8 mouse cellular contexts compared by ENCODE assay signal in genomic region chr2:153483118-153483983, GRCm38 (mm10). TPM values are rescaled to one million over a fixed set of nuclear protein-coding genes. Genes with fewer than 3 reads are reported as not detected.
DNase-seq lines count a peak whose midpoint lies in the region; ATAC-seq and TF ChIP-seq lines count a peak whose summit lies in the region.

No protein-coding gene starts in this region.

- H3K9ac ChIP-seq in ES-E14 (ENCODE audit: insufficient read depth, low read depth, low read length, poor library complexity, severe bottlenecking), result peak overlapping the region; percentile 60; the same call in 1 of the 2 replicates
- H3K9ac ChIP-seq in heart, postnatal 0 days (replicated peaks; ENCODE audit: low read depth, low read length), result no peak overlapping the region

- TF ChIP-seq CTCF in Patski (IDR thresholded peaks at IDR 0.05), result no peak
- no peak for TF ChIP-seq CTCF in heart, postnatal 0 days (IDR thresholded peaks at IDR 0.05; ENCODE audit: low read depth)

- CTCF ChIA-PET in Patski (lab: Charles Lee), result interaction anchor here (1.0 to 3.2 kb wide), 7 partner anchors 13 to 103 kb away, joined by 3 to 13 read pairs (median 4); no protein-coding TSS in a partner anchor

- TF ChIP-seq EP300 in heart, postnatal 0 days (IDR thresholded peaks at IDR 0.05; ENCODE audit: low read depth), result no peak

- H3K27ac ChIP-seq in ES-E14 (ENCODE audit: insufficient read depth, low read depth, low read length, poor library complexity, severe bottlenecking), result no peak overlapping the region
- H3K27ac ChIP-seq in heart, postnatal 0 days (ENCODE audit: low read depth), result no peak overlapping the region

- H3K36me3 ChIP-seq in ES-E14 (ENCODE audit: control insufficient read depth, insufficient read depth, low read length, poor library complexity, severe bottlenecking), result no peaks in the 10 kb centered on the region
- H3K36me3 ChIP-seq in heart, postnatal 0 days (replicated peaks; ENCODE audit: control insufficient read depth, insufficient read depth, low read length), result no peaks in the 10 kb centered on the region

- DNase-seq in ES-E14 (ENCODE audit: low read depth, low spot score) (no peak), Patski (ENCODE audit: low read depth, low spot score) (peak; percentile 67)
- peak; percentile 72 for DNase-seq in embryo, embryonic 11 days
- peak; percentile 28 for DNase-seq in heart, postnatal 0 days (ENCODE audit: low spot score)
- DNase-seq in kidney, postnatal 36 days, result peak; percentile 77 to 89
- DNase-seq in lung, postnatal 14 days, result peak; percentile 42
- DNase-seq in right cerebral cortex, postnatal 10 days (ENCODE audit: low spot score in 2 of 2), result peak; percentile 84
- no peak for DNase-seq in yolk sac, embryonic 10.5 days (ENCODE audit: low spot score)

- peak; percentile 58 for ATAC-seq in Patski
- ATAC-seq in heart, postnatal 0 days (ENCODE audit: insufficient read depth, low read depth), result no peak

- H3K9me3 ChIP-seq in ES-E14 (ENCODE audit: control insufficient read depth, insufficient read depth, low read depth, low read length), result no peaks in the 10 kb centered on the region
- H3K9me3 ChIP-seq in heart, postnatal 0 days (replicated peaks; ENCODE audit: control insufficient read depth, low read length), result no peaks in the 10 kb centered on the region

- peak overlapping the region; percentile 39 for H3K4me2 ChIP-seq in heart, postnatal 0 days (ENCODE audit: low read depth, low read length)

- POLR2A ChIA-PET in Patski (lab: Charles Lee), result no interaction called here

- in situ Hi-C loops in ES-E14 (cut with MboI; ENCODE audit: low sequenced_read_pairs in 2 of 2, unreplicated experiment in 2 of 2) (loop anchor here (10.0 to 25.0 kb wide), 2 partner anchors 101 to 104 kb away; no protein-coding TSS in a partner anchor), Patski (cut with MboI; ENCODE audit: low pct_unique_long_range_greater_than_20kb) (loop anchor here (5.0 kb wide), 2 partner anchors 49 to 104 kb away; no protein-coding TSS in a partner anchor)

- 11% methylated on average over 20 of the region's 20 CpGs for WGBS in heart, postnatal 0 days

- no peaks in the 10 kb centered on the region for H3K27me3 ChIP-seq in Patski
- no peaks in the 10 kb centered on the region for H3K27me3 ChIP-seq in heart, postnatal 0 days (ENCODE audit: control insufficient read depth, insufficient read depth, low read length)

- peak overlapping the region; percentile 30 to 54; a peak in 2 of 4 replicates for H3K4me3 ChIP-seq in ES-E14 (ENCODE audit: insufficient read depth in 1 of 2, low read depth in 1 of 2, low read length in 2 of 2, poor library complexity in 1 of 2, severe bottlenecking in 1 of 2)
- no peak overlapping the region for H3K4me3 ChIP-seq in heart, postnatal 0 days (ENCODE audit: low read depth, low read length)

- peaks cover 0 to 4% of the 10 kb centered on the region in 2 experiments; a peak in 2 of 4 replicates for H3K4me1 ChIP-seq in ES-E14 (ENCODE audit: control insufficient read depth in 2 of 2, insufficient read depth in 2 of 2, low read length in 2 of 2, poor library complexity in 1 of 2)
- H3K4me1 ChIP-seq in heart, postnatal 0 days (ENCODE audit: control insufficient read depth, insufficient read depth), result no peaks in the 10 kb centered on the region

TF ChIP-seq in ES-E14, 5 proteins besides CTCF, POLR2A, EP300 and RAD21:
- TF ChIP-seq ZNF384 (IDR thresholded peaks at IDR 0.05; ENCODE audit: low read depth, low read length) (no peak), CHD2 (IDR thresholded peaks at IDR 0.05; ENCODE audit: low read depth, low read length) (no peak), ZC3H11A (IDR thresholded peaks at IDR 0.05; ENCODE audit: borderline replicate concordance, low read depth, low read length) (no peak), MAFK (IDR thresholded peaks at IDR 0.05; ENCODE audit: insufficient read depth, low read depth, low read length) (no peak), HCFC1 (IDR thresholded peaks at IDR 0.05; ENCODE audit: borderline replicate concordance, insufficient read depth, low read length) (no peak)

RNA-seq across cellular contexts. Expression of gene 4930404H24Rik, which starts 9.2 kb away (rescaled TPM):
- not detected in 2 replicates for total RNA-seq in ES-E14 (2012; rRNA removed)
- polyA plus RNA-seq in Patski (2021), result not detected
- not detected in 2 replicates for total RNA-seq in heart, postnatal 0 days (2014; rRNA removed; ENCODE audit: low replicate concordance)
- 0.45 TPM in 1 of 2 replicates, not detected in the other for polyA plus RNA-seq in heart, postnatal 0 days (2015; fragmentation: Nextera tagmentation; extraction: Ambion mirVana)

RNA-seq across cellular contexts. Expression of gene Nol4l, which starts 46.4 kb away (rescaled TPM):
- total RNA-seq in ES-E14 (2012; rRNA removed), result 3.8 and 4.3 TPM in 2 replicates
- 17.8 TPM for polyA plus RNA-seq in Patski (2021)
- 10.2 and 13.1 TPM in 2 replicates for total RNA-seq in heart, postnatal 0 days (2014; rRNA removed; ENCODE audit: low replicate concordance)
- 4.3 TPM in 2 replicates for polyA plus RNA-seq in heart, postnatal 0 days (2015; fragmentation: Nextera tagmentation; extraction: Ambion mirVana)

Comparison
In these comparisons a context has a peak if more than half of its experiments do, and no peak if none do; other contexts are left out.
1. DNase-seq: peak in Patski (single experiment), embryo, embryonic 11 days (single experiment), heart, postnatal 0 days (single experiment), kidney, postnatal 36 days (2 of 2), lung, postnatal 14 days (single experiment) and right cerebral cortex, postnatal 10 days (2 of 2); none in ES-E14 (single experiment) and yolk sac, embryonic 10.5 days (single experiment).